Mouse (Mus musculus): ENCODE results near the gene 1700007K13Rik.
"Not testable (repeated sequence)": the region's sequence is repeated elsewhere in the genome, so short reads cannot be mapped to it uniquely, and the experiment has no call there.

DNA sequence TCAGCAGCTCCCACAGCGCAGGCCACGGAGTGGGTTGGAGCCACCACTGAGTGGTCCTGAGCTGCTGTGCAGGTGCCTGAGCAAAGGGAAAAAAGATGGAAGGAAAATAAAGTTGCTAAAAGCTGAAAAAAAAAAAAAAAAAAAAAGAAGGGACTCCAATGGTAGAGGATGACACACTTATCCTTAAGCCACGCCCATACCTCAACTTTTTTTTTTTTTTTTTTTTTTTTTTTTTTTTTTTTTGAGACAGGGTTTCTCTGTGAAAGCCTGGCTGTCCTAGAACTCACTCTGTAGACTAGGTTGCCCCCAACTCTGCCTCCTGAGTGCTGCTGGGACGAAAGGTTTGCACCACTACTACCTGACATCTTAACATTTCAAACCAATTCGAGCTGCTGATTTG, 11.9 kb upstream of the 1700007K13Rik start:
- not testable (repeated sequence) for TF ChIP-seq CTCF, EP300 (IDR thresholded peaks at IDR 0.05; ENCODE audit: low read depth)
